Mouse (Mus musculus) thymus, adult 2 months (tissue): ENCODE data around the gene Luzp1.

Experiments
- CTCF ChIP-seq: fragments of 200-500 bp; IDR thresholded peaks from 2 replicates; pipeline ENCODE4 v1.5.1; 2012; ENCODE audit warnings: mild to moderate bottlenecking, control low read depth, low read length, moderate library complexity, borderline replicate concordance; ENCODE audit not compliant: control insufficient read depth, poor library complexity, insufficient read depth; ENCODE audit errors: extremely low read depth
- POLR2A ChIP-seq: fragments of 200-500 bp; IDR thresholded peaks from 2 replicates; pipeline ENCODE4 v1.6.1; 2012; ENCODE audit warnings: mild to moderate bottlenecking, low read length, control low read depth, moderate library complexity; ENCODE audit not compliant: control insufficient read depth, poor library complexity, insufficient read depth; ENCODE audit errors: extremely low read depth

- TF ChIP-seq CTCF (no peak), POLR2A (no peak)
Observed at GRCm38 (mm10) chr4:136456516-136457218, 12.9 kb upstream of the Luzp1 start.
